Mouse (Mus musculus) bone marrow, adult 2 months (tissue): ENCODE results near the gene Tlcd1.

ENCODE experiments used
- CTCF ChIP-seq: fragments of 200-500 bp; IDR thresholded peaks from 2 replicates; pipeline ENCODE4 v1.5.1; 2011; ENCODE audit warnings: low read length, control low read depth; ENCODE audit not compliant: control insufficient read depth, insufficient read depth
- POLR2A ChIP-seq: fragments of 200-500 bp; IDR thresholded peaks from 2 replicates; pipeline ENCODE4 v1.6.1; 2011; ENCODE audit warnings: low read depth, mild to moderate bottlenecking, control low read depth, low read length, borderline replicate concordance; ENCODE audit not compliant: control insufficient read depth

DNA sequence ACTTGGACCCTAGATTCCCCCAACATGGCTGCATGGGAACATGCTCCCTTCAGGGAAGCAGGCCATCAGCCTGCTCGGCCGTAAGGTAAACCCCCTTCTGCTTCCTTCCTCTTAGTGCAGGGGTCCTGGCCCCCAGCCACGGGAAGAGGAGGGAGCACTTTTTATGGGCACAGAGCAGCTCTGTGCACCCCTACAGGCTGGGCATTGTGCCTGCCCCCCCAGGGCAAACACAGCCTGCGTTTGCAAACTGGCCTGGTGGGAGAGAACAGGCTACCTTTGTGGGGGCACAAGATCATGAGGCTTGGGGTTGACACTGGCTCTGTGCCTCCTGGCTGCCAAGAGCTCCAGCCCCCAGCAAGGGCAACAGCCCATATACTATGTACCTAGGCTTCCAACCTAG lies 14.5 kb upstream of the Tlcd1 start:
- TF ChIP-seq POLR2A (no peak), CTCF (no peak)
